Mouse (Mus musculus): ENCODE data around the gene Mok.
"Not testable (repeated sequence)": the region's sequence is repeated elsewhere in the genome, so short reads cannot be mapped to it uniquely, and the experiment has no call there.

Mok gene

GRCm38 (mm10) chr12:110840348-110841198 lies at the start of gene Mok:
TSS of gene Mok (minus strand) at chr12:110840939.
- peak; percentile 96 for DNase-seq (ENCODE audit: low read depth)

- DNase-seq (ENCODE audit: low read depth) = peak; percentile 98
Observed at GRCm38 (mm10) chr12:110889036-110890020, 48.6 kb upstream of the Mok start, which contains the start of the genes Cinp and Tecpr2. TSS of gene Cinp (minus strand) at chr12:110889145. TSS of gene Tecpr2 (plus strand) at chr12:110889264.

- no peak for DNase-seq (ENCODE audit: low read depth)
Observed at GRCm38 (mm10) chr12:110888606-110889005, 47.9 kb upstream of the Mok start.

- peak; percentile 25 for DNase-seq (ENCODE audit: low read depth)
Observed at GRCm38 (mm10) chr12:110888106-110888505, 47.4 kb upstream of the Mok start.

- no peak for DNase-seq (ENCODE audit: low read depth)
Observed at GRCm38 (mm10) chr12:110885251-110885650, 44.5 kb upstream of the Mok start.

- peak; percentile 21 for DNase-seq (ENCODE audit: low read depth)
Observed at GRCm38 (mm10) chr12:110882291-110882690, 41.6 kb upstream of the Mok start.

- DNase-seq (ENCODE audit: low read depth) = no peak
Observed at GRCm38 (mm10) chr12:110875351-110875750, 34.6 kb upstream of the Mok start.

GRCm38 (mm10) chr12:110871247-110871646 lies 30.5 kb upstream of the Mok start:
- DNase-seq (ENCODE audit: low read depth) = no peak

- DNase-seq (ENCODE audit: low read depth) = no peak
Observed at GRCm38 (mm10) chr12:110870107-110870506, 29.4 kb upstream of the Mok start.

- no peak for DNase-seq (ENCODE audit: low read depth)
Observed at GRCm38 (mm10) chr12:110865989-110866388, 25.2 kb upstream of the Mok start.

GRCm38 (mm10) chr12:110865571-110865970 lies 24.8 kb upstream of the Mok start:
- DNase-seq (ENCODE audit: low read depth) = no peak

- DNase-seq (ENCODE audit: low read depth) = no peak
Observed at GRCm38 (mm10) chr12:110864008-110864407, 23.3 kb upstream of the Mok start.

- no peak for DNase-seq (ENCODE audit: low read depth)
Observed at GRCm38 (mm10) chr12:110861256-110861655, 20.5 kb upstream of the Mok start.

GRCm38 (mm10) chr12:110860293-110860692 lies 19.6 kb upstream of the Mok start:
- DNase-seq (ENCODE audit: low read depth) = no peak

GRCm38 (mm10) chr12:110858681-110859080 lies 17.9 kb upstream of the Mok start:
- DNase-seq (ENCODE audit: low read depth) = not testable (repeated sequence)

- DNase-seq (ENCODE audit: low read depth) = no peak
Observed at GRCm38 (mm10) chr12:110857196-110857595, 16.5 kb upstream of the Mok start.

- no peak for DNase-seq (ENCODE audit: low read depth)
Observed at GRCm38 (mm10) chr12:110854786-110855737, 14.3 kb upstream of the Mok start.

GRCm38 (mm10) chr12:110851923-110852322 lies 11.2 kb upstream of the Mok start:
- DNase-seq (ENCODE audit: low read depth) = no peak

GRCm38 (mm10) chr12:110851414-110851813 lies 10.7 kb upstream of the Mok start:
- no peak for DNase-seq (ENCODE audit: low read depth)

GRCm38 (mm10) chr12:110850929-110851256 lies 10.2 kb upstream of the Mok start:
- DNase-seq (ENCODE audit: low read depth) = no peak

Data from NIH3T3 (cell line).